Mouse (Mus musculus): Measurements from ENCODE around the gene Rcan2.
"Not testable (repeated sequence)": the region's sequence is repeated elsewhere in the genome, so short reads cannot be mapped to it uniquely, and the experiment has no call there.

DNA sequence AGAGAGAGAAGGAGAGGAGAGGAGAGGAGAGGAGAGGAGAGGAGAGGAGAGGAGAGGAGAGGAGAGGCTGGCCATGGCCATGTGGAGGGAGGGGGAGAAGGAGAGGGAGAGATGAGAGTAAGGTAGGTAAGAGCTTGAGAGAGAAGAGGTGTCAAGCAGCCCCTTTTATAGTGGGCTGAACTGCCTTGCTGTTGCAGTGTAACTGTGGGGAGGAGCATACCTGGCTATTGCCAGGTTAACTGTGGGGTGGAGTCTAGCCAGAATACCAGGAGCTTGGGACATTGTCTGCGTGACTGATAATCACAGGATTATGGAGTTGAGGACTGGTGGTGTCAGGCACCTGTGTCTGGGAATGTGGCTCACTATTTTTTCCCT, 24.2 kb downstream of the Rcan2 start:
- TF ChIP-seq POLR2A (IDR thresholded peaks at IDR 0.05; ENCODE audit: borderline replicate concordance, extremely low read depth, insufficient read depth, insufficient read length, poor library complexity, severe bottlenecking); CTCF (IDR thresholded peaks at IDR 0.05; ENCODE audit: borderline replicate concordance, extremely low read depth, insufficient read depth, insufficient read length): not testable (repeated sequence)
